Mouse (Mus musculus) liver, adult 2 months (tissue): ENCODE measurements at regions not wholly inside any gene's neighbourhood (a gene's known extent, or its start where the extent isn't known, plus 50 kb on each side); places are given as distances from the start of the nearest gene placed in this dataset.
A peak's percentile ranks its signal among the peaks of the same experiment; 100 is the strongest.

Experiments used
- DNase-seq: peaks from one replicate; pipeline ENCODE4 v3.0.0-alpha.2; 2011; ENCODE audit warnings: low read depth, low spot score; ENCODE audit errors: extremely low read depth
- H3K27ac ChIP-seq: fragments of 200-500 bp; replicated peaks from 2 replicates; pipeline ENCODE4 v1.5.1; 2012; ENCODE audit warnings: low read depth, mild to moderate bottlenecking, control low read depth, inconsistent platforms, low read length; ENCODE audit not compliant: insufficient read depth
- H3K27me3 ChIP-seq: fragments of 200-500 bp; 2 replicates; pipeline ENCODE4 v1.6.1; 2012; ENCODE audit warnings: mild to moderate bottlenecking, moderate library complexity, low read length, inconsistent platforms; ENCODE audit not compliant: control insufficient read depth, insufficient read depth
- H3K36me3 ChIP-seq: fragments of 200-500 bp; 2 replicates; pipeline ENCODE4 v1.6.1; 2012; ENCODE audit warnings: low read length, inconsistent platforms; ENCODE audit not compliant: control insufficient read depth, insufficient read depth
- H3K4me1 ChIP-seq: fragments of 200-500 bp; 2 replicates; pipeline ENCODE4 v1.6.1; 2011; ENCODE audit warnings: low read length; ENCODE audit not compliant: control insufficient read depth, insufficient read depth
- H3K4me3 ChIP-seq: fragments of 200-500 bp; 2 replicates; pipeline ENCODE4 v1.5.1; 2011; ENCODE audit warnings: low read depth, mild to moderate bottlenecking, control low read depth, low read length, moderate library complexity; ENCODE audit not compliant: insufficient read depth
- H3K79me2 ChIP-seq: fragments of 200-500 bp; 2 replicates; pipeline ENCODE4 v1.6.1; 2012; ENCODE audit warnings: inconsistent platforms, mild to moderate bottlenecking, low read length, moderate library complexity; ENCODE audit not compliant: control insufficient read depth, insufficient read depth
- H3K9ac ChIP-seq: fragments of 200-500 bp; 2 replicates; pipeline ENCODE4 v1.6.1; 2012; ENCODE audit warnings: low read depth, mild to moderate bottlenecking, control low read depth, inconsistent platforms, low read length
- CTCF ChIP-seq: fragments of 200-500 bp; IDR thresholded peaks from 2 replicates; pipeline ENCODE4 v1.5.1; 2011; ENCODE audit warnings: low read depth, low read length, control low read depth
- POLR2A ChIP-seq: fragments of 200-500 bp; IDR thresholded peaks from 2 replicates; pipeline ENCODE4 v1.6.1; 2011; ENCODE audit warnings: low read length, control low read depth; ENCODE audit not compliant: insufficient read depth; ENCODE audit errors: extremely low read depth
- WGBS: fragments of 180-500 bp; shearing (Covaris S2); methylation state at CpG from one replicate; pipeline ENCODE4 v1.1.7; 2018; 5-methylcytosine and 5-hydroxymethylcytosine counted together

DNA sequence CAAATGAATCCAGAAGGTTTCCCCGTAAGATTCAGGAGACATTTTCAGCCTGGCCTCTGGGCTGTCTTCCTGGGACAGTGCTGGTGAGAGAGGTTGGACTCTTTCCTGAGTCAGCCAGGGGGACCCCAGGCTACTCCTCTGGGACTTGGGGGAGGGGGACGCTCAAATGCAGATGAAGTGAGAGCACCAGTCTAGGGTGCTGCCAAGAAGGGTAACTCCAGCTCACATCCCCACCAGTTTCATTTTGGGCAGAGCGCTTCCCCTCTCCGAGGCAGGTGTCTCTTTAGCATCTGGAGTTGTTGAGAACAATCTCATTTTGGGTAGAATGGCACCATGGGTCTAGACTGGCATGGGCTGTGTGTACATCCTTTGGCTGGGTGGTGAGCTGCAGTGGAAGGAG, 75.5 kb upstream of the Id2 start:
- TF ChIP-seq POLR2A (no peak), CTCF (no peak)

GRCm38 (mm10) chr12:25169611-25170010, 72.7 kb upstream of the Id2 start:
- H3K79me2 ChIP-seq: no peaks in the 10 kb centered on the region
- no peak for TF ChIP-seq POLR2A
- TF ChIP-seq CTCF: no peak
- H3K27ac ChIP-seq: no peak overlapping the region
- 86% methylated on average over 3 of the region's 3 CpGs for WGBS
- H3K27me3 ChIP-seq: no peaks in the 10 kb centered on the region
- DNase-seq: no peak
- no peak overlapping the region for H3K4me3 ChIP-seq
- no peaks in the 10 kb centered on the region for H3K4me1 ChIP-seq
- no peak overlapping the region for H3K9ac ChIP-seq
- no peaks in the 10 kb centered on the region for H3K36me3 ChIP-seq

More for the DNA sequence above, 75.5 kb upstream of the Id2 start:
- Histone ChIP-seq H3K4me3 (no peak overlapping the region), H3K36me3 (no peaks in the 10 kb centered on the region), H3K9ac (no peak overlapping the region), H3K27me3 (no peaks in the 10 kb centered on the region), H3K79me2 (no peaks in the 10 kb centered on the region), H3K27ac (no peak overlapping the region), H3K4me1 (peaks cover 3% of the 10 kb centered on the region)
- DNase-seq: no peak
- 96% methylated on average over 4 of the region's 4 CpGs for WGBS

DNA sequence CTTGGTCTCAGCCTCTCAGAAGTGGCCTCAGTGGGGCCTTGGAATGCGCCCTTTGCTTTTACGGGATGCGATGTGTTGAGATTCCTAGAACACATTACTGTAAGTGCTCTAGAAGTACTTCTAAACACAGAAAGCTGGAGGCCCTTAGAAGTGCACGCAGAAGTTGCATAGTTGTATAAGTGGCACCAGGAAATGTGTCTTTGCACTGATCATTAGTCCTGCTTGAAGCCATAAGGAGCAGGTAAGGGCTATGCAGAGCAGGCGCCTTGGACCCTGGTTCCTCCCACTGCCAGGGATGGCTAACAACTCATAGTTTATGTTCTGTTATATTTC, 71.2 kb upstream of the Id2 start:
- H3K79me2 ChIP-seq: no peaks in the 10 kb centered on the region
- no peak for DNase-seq
- WGBS: 94% methylated on average over 5 of the region's 5 CpGs
- no peak overlapping the region for H3K4me3 ChIP-seq
- H3K27me3 ChIP-seq: no peaks in the 10 kb centered on the region
- TF ChIP-seq CTCF (no peak), POLR2A (no peak)
- peaks cover 5% of the 10 kb centered on the region; the same call in 1 of the 2 replicates for H3K4me1 ChIP-seq
- no peak overlapping the region for H3K9ac ChIP-seq
- no peak overlapping the region for H3K27ac ChIP-seq
- H3K36me3 ChIP-seq: no peaks in the 10 kb centered on the region

GRCm38 (mm10) chr12:25167504-25168212, 70.7 kb upstream of the Id2 start:
- no peaks in the 10 kb centered on the region for H3K36me3 ChIP-seq
- H3K9ac ChIP-seq: no peak overlapping the region
- H3K4me1 ChIP-seq: peaks cover 9% of the 10 kb centered on the region; the same call in 1 of the 2 replicates
- 65% methylated on average over 12 of the region's 12 CpGs for WGBS
- DNase-seq: no peak
- no peaks in the 10 kb centered on the region for H3K79me2 ChIP-seq
- no peak for TF ChIP-seq CTCF
- no peak for TF ChIP-seq POLR2A
- H3K4me3 ChIP-seq: no peak overlapping the region
- no peak overlapping the region for H3K27ac ChIP-seq
- no peaks in the 10 kb centered on the region for H3K27me3 ChIP-seq

GRCm38 (mm10) chr12:25166525-25166924, 69.6 kb upstream of the Id2 start:
- peaks cover 19% of the 10 kb centered on the region for H3K4me1 ChIP-seq
- 95% methylated on average over 2 of the region's 2 CpGs for WGBS
- no peak for DNase-seq
- no peak overlapping the region for H3K9ac ChIP-seq
- no peaks in the 10 kb centered on the region for H3K36me3 ChIP-seq
- no peaks in the 10 kb centered on the region for H3K79me2 ChIP-seq
- H3K4me3 ChIP-seq: no peak overlapping the region
- no peaks in the 10 kb centered on the region for H3K27me3 ChIP-seq
- no peak overlapping the region for H3K27ac ChIP-seq
- TF ChIP-seq CTCF (no peak), POLR2A (no peak)

DNA sequence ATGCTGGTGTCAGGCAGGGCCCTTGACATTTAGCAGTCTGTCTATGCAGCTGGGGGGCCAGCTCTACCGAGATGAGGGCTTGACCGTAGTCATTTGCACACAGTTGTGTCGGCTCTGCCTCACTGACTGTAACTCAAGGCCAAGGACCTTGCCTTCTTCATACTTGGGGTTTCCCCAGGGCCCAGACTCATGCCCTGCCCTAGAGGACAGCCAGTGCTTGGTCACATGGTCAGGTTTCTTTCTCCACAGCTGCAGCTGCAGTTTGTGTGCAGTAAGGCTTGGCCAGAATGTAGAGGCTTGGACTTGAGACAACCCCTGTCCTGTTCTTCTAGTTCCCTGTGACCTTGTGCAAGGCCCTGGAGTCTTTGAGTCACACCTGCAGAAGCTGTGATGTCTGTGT, 68.7 kb upstream of the Id2 start:
- H3K4me3 ChIP-seq: no peak overlapping the region
- no peaks in the 10 kb centered on the region for H3K36me3 ChIP-seq
- no peaks in the 10 kb centered on the region for H3K27me3 ChIP-seq
- 88% methylated on average over 3 of the region's 3 CpGs for WGBS
- no peak overlapping the region for H3K27ac ChIP-seq
- DNase-seq: peak; percentile 29
- H3K9ac ChIP-seq: no peak overlapping the region
- TF ChIP-seq POLR2A (no peak), CTCF (no peak)
- peaks cover 20% of the 10 kb centered on the region for H3K4me1 ChIP-seq
- H3K79me2 ChIP-seq: no peaks in the 10 kb centered on the region
